Mouse (Mus musculus): ENCODE measurements at regions not wholly inside any gene's neighbourhood (a gene's known extent, or its start where the extent isn't known, plus 50 kb on each side); places are given as distances from the start of the nearest gene placed in this dataset.
"Not testable (repeated sequence)": the region's sequence is repeated elsewhere in the genome, so short reads cannot be mapped to it uniquely, and the experiment has no call there.

- no peak for DNase-seq (ENCODE audit: low spot score)
Observed at GRCm38 (mm10) chr17:82367876-82368275, 629.7 kb upstream of the Slc8a1 start.

- no peak for DNase-seq (ENCODE audit: low spot score)
Observed at GRCm38 (mm10) chr17:82366001-82366400, 627.8 kb upstream of the Slc8a1 start.

GRCm38 (mm10) chr17:82348636-82349035 is 610.5 kb upstream of the Slc8a1 start:
- no peak for DNase-seq (ENCODE audit: low spot score)

GRCm38 (mm10) chr17:82331429-82331828 is 593.3 kb upstream of the Slc8a1 start:
- no peak for DNase-seq (ENCODE audit: low spot score)

DNA sequence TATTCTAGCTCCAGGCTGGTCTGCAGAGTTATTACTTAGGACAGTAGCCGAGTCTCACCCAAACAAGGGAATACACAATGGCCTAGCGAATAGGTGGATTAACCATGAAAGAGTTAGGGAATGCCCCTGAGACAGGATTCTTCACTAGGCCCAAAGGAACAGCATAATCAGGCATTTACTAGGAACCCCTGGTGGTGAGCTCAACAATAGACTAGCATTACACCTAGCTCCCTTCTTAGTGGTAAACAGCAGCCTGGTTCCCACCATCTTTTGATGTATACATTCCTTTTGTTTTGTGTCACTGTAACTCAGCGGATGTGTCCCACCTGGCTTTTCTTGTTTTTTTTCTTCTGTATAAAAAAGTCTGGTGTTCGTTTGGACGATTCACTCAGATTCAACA is 574.0 kb upstream of the Slc8a1 start:
- DNase-seq (ENCODE audit: low spot score) = no peak

- DNase-seq (ENCODE audit: low spot score) = no peak
Observed at GRCm38 (mm10) chr17:82306347-82306746, 568.2 kb upstream of the Slc8a1 start.

DNA sequence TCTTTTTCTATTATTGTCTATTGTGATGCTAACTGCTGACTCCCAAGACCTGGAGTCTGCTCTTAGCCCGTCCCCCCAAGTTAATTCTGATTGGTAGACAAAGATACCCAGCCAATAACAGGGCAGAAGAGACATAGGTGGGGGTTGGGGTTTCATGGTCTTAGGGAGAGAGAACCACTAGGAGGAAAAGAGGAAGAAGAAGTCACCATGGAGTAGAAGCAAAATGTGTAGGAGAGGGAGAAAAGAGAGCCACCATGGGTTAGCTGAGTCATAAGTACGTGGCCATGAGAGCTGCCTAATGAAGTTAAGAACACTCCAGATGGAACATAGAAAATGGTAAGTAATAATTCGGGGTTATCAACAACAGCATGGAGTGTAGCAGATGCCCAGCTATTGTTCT is 539.6 kb upstream of the Slc8a1 start:
- DNase-seq (ENCODE audit: low spot score) = no peak

- no peak for DNase-seq (ENCODE audit: low spot score)
Observed at GRCm38 (mm10) chr17:82273946-82274345, 535.8 kb upstream of the Slc8a1 start.

- DNase-seq (ENCODE audit: low spot score) = no peak
Observed at GRCm38 (mm10) chr17:82272845-82273244, 534.7 kb upstream of the Slc8a1 start.

DNA sequence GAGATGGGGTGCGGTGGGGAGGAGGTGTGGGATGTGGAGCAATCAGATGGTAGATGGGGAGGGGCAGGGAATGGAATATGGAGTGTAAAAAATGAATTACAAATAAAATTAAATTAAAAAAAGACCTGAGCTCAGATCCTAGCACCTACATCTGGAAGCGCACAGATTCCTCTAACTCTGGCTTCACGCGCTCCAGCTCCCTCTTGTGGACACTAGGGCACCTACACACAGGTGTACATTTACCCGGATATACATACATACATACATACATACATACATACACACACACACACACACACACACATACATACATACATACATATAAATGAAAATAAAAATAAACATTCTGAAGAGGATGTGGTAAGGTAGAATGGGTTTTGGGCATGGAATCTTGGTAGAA is 528.7 kb upstream of the Slc8a1 start:
- DNase-seq (ENCODE audit: low spot score) = not testable (repeated sequence)

DNA sequence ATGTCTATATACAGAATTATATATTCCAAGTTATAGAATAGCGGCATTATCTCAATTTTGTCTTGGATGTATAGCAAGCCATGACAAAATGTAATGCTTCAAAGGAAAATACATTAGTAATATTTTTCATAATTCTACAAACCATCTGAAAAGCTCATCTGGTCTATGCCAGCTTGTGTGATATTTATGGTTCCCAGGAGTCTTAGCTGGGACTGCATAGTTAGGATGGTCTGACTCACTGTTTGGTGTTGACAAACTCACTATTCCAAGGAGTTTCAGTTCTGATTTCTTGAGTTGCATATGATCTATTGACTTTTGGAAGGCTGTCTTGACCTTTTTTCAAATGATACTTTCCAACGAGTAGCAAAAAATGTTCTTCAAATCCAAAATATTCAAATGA is 514.2 kb upstream of the Slc8a1 start:
- no peak for DNase-seq (ENCODE audit: low spot score)

DNA sequence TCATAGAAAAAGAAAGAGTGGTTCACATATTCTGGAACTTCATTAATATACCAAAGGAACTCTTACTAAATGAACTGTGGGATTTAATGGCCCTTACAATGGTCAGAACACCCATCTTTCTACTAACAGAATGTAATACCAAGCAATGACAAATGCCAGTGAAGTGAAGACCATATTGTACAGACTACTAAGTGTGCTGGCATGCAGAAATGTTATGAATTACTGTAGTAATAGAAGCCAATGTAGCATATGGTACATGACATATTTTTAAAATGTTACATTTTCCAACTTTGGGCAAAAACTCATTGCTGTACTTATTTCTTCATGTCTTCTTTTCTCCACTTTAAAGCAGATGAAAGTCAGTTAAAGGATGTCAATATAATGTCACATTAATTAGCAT is 513.7 kb upstream of the Slc8a1 start:
- no peak for DNase-seq (ENCODE audit: low spot score)

DNA sequence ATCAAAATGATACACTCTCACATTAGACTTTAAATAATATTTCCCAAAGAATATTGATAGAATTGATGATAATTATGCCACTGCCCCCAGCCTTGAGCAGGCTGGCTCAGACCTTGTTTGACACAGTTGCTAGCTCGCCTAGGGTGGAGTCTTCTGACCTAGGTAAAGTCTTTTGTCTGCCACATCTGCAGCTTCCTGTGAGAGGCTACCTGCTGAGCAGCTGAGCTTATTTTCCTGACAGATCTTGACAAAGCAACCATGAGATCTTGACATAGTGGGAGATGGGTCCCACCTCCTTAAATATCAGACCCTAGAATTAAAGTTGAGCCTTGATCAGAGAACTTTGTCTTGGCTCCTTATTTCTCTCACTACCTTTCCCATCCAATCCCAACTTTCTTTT is 500.2 kb upstream of the Slc8a1 start:
- no peak for DNase-seq (ENCODE audit: low spot score)

GRCm38 (mm10) chr17:82237456-82237855 is 499.3 kb upstream of the Slc8a1 start:
- DNase-seq (ENCODE audit: low spot score) = no peak

GRCm38 (mm10) chr17:82215728-82216623 is 477.8 kb upstream of the Slc8a1 start:
- no peak for DNase-seq (ENCODE audit: low spot score)

GRCm38 (mm10) chr17:82199981-82200380 is 461.8 kb upstream of the Slc8a1 start:
- DNase-seq (ENCODE audit: low spot score) = no peak

- no peak for DNase-seq (ENCODE audit: low spot score)
Observed at GRCm38 (mm10) chr17:82199031-82199642, 461.0 kb upstream of the Slc8a1 start.

GRCm38 (mm10) chr17:82184261-82184660 is 446.1 kb upstream of the Slc8a1 start:
- no peak for DNase-seq (ENCODE audit: low spot score)

DNA sequence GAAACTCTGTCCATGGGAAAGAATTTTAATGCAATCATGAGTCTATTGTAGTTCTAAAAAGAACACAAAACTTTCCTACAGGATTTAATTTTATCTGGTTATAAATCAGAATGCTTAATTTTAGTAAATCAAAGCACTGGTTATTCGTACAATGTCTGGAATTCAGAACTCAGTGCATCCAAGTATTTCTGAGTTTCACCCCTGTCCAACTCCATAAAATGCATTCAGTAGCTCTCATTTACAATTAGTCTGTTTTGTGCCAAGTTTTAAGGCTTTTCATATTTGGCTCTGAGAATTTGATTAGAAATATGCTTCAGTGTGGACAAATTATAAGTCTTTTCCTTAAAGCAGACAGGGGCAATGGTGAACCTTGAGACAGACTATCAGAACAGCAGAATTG is 433.0 kb upstream of the Slc8a1 start:
- DNase-seq (ENCODE audit: low spot score) = no peak

DNA sequence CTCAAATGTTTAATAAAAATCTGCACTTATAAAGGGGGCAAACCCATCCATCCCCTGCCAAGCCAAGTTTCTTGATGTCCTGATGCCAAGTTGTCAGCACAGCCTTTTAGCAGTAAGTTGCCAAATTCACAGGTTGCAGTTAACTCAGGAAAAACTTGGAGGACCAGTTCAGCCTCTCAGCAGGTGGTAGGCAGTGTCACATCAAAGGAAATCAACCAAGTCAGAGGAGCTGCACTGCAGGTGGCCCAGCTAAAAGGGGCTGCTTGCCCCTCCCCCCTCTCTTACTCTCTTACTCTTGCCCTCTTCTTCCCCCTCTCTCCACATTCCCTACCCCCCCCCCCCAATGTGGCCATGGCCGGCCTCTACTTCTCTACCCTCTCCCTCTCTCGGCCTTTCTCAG is 415.3 kb upstream of the Slc8a1 start:
- DNase-seq (ENCODE audit: low spot score) = no peak

- DNase-seq (ENCODE audit: low spot score) = no peak
Observed at GRCm38 (mm10) chr17:82134843-82135242, 396.7 kb upstream of the Slc8a1 start.

GRCm38 (mm10) chr17:82132941-82133340 is 394.8 kb upstream of the Slc8a1 start:
- no peak for DNase-seq (ENCODE audit: low spot score)

- DNase-seq (ENCODE audit: low spot score) = no peak
Observed at GRCm38 (mm10) chr17:82087141-82087540, 349.0 kb upstream of the Slc8a1 start.

DNA sequence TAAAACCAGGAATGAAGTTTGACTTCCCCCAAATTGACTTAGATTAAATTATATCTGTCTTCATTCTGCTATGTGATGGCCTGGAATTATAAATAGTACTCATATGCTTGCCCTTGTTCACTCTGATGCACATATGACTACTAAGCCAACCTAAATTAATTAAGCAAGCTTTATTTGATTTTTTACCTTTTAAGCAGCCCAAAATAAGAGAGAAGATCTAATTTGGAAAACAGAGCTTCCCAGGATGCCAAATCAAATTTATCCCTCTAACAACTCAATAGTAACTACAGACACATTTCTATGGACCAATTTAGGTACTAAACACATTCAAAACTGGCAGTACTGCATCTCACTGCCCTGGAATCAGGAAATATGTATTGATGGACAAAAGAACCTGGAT is 342.1 kb upstream of the Slc8a1 start:
- no peak for DNase-seq (ENCODE audit: low spot score)

All from urinary bladder, postnatal 14 days (tissue).